ENCODE assay signal across 13 mouse cellular contexts in genomic region chr9:64778151-64778550, GRCm38 (mm10).
"Had no signal": no experiment of that assay in that cellular context is flagged by ENCODE, and none has a peak within 500 bp of the region (broad histone marks: within the 10 kb centered on the region; RNA-seq: fewer than 3 reads in every experiment).

No protein-coding gene starts in this region.

- H3K4me3 ChIP-seq: limb, embryonic 13.5 days; megakaryocyte, embryonic 14.5 days; midbrain, embryonic 15.5 days; neural tube, embryonic 13.5 days had no signal

- H3K9me3 ChIP-seq: limb, embryonic 13.5 days; megakaryocyte, embryonic 14.5 days; midbrain, embryonic 15.5 days; neural tube, embryonic 13.5 days had no signal

- H3K9ac ChIP-seq: limb, embryonic 13.5 days; lung, embryonic 14.5 days; midbrain, embryonic 15.5 days; neural tube, embryonic 13.5 days had no signal

- H3K27me3 ChIP-seq: limb, embryonic 13.5 days; megakaryocyte, embryonic 14.5 days; midbrain, embryonic 15.5 days; neural tube, embryonic 13.5 days had no signal

- H3K36me3 ChIP-seq: limb, embryonic 13.5 days; midbrain, embryonic 15.5 days; neural tube, embryonic 13.5 days had no signal

- H3K27ac ChIP-seq: kidney, postnatal 0 days; limb, embryonic 13.5 days; macrophage; midbrain, embryonic 15.5 days; neural tube, embryonic 13.5 days had no signal

- DNase-seq: kidney, adult 11 months; kidney, adult 9 months; left cerebral cortex, postnatal 4 days; lung, embryonic 14.5 days; retina, postnatal 1 day; right cerebral cortex, postnatal 4 days; spleen, adult 18-20 months had no signal
